In genomic region chr12:104939372-104940026, GRCm38 (mm10) we compare ENCODE assay signal across 8 mouse cellular contexts.
A peak's percentile ranks its signal among the peaks of the same experiment; 100 is the strongest.
DNase-seq lines count a peak whose midpoint lies in the region; ATAC-seq and TF ChIP-seq lines count a peak whose summit lies in the region.

No protein-coding gene starts in this region.

- no peaks in the 10 kb centered on the region for H3K36me3 ChIP-seq in MEL (ENCODE audit: control insufficient read depth in 1 of 2, insufficient read depth in 2 of 2, low read length in 2 of 2)
- no peaks in the 10 kb centered on the region for H3K36me3 ChIP-seq in forebrain, embryonic 12.5 days (replicated peaks)

- peak; percentile 72 for DNase-seq in MEL (ENCODE audit: low read depth, low spot score)
- DNase-seq in c-Kit-positive CD71-positive TER-119-positive erythroid progenitor cells, embryonic 14.5 days (ENCODE audit: low spot score) = peak; percentile 52
- DNase-seq in heart, postnatal 4 days = peak; percentile 84
- peak; percentile 50 to 89 for DNase-seq in layer of hippocampus, adult 18-20 months (ENCODE audit: low spot score in 2 of 2)
- peak; percentile 74 for DNase-seq in lung, adult 2 months
- peak; percentile 49 for DNase-seq in thymus, postnatal 25 days

- H3K4me3 ChIP-seq in MEL (ENCODE audit: control insufficient read depth in 1 of 2, insufficient read depth in 1 of 2, low read depth in 2 of 2, low read length in 2 of 2) = no peak overlapping the region
- H3K4me3 ChIP-seq in forebrain, embryonic 12.5 days (replicated peaks) = no peak overlapping the region
- H3K4me3 ChIP-seq in lung, adult 2 months (replicated peaks; ENCODE audit: extremely low read depth, low read depth, low read length) = no peak overlapping the region
- H3K4me3 ChIP-seq in olfactory bulb, adult 2 months (ENCODE audit: insufficient read depth, low read depth, low read length) = no peak overlapping the region

- H3K27me3 ChIP-seq in MEL (ENCODE audit: control insufficient read depth in 1 of 2, insufficient read depth in 2 of 2, low read length in 2 of 2) = no peaks in the 10 kb centered on the region
- peaks cover 13% of the 10 kb centered on the region; the same call in 1 of the 2 replicates for H3K27me3 ChIP-seq in forebrain, embryonic 12.5 days

- peak; percentile 82 for TF ChIP-seq RAD21 in MEL (IDR thresholded peaks at IDR 0.05; ENCODE audit: low read depth, low read length)

- H3K27ac ChIP-seq in MEL (ENCODE audit: control insufficient read depth, low read depth, low read length) = no peak overlapping the region
- no peak overlapping the region for H3K27ac ChIP-seq in forebrain, embryonic 12.5 days
- no peak overlapping the region for H3K27ac ChIP-seq in olfactory bulb, adult 2 months (ENCODE audit: insufficient read depth, low read depth, low read length)

- no peak for TF ChIP-seq POLR2A in MEL (IDR thresholded peaks at IDR 0.05; ENCODE audit: control insufficient read depth in 1 of 2, insufficient read depth in 1 of 2, low read depth in 1 of 2, low read length in 2 of 2, poor library complexity in 1 of 2)
- TF ChIP-seq POLR2A in lung, adult 2 months (IDR thresholded peaks at IDR 0.05; ENCODE audit: borderline replicate concordance, extremely low read depth, low read depth, low read length) = no peak
- no peak for TF ChIP-seq POLR2A in olfactory bulb, adult 2 months (IDR thresholded peaks at IDR 0.05; ENCODE audit: insufficient read depth, low read depth, low read length)

- no peaks in the 10 kb centered on the region for H3K4me1 ChIP-seq in MEL (ENCODE audit: control insufficient read depth in 1 of 2, insufficient read depth in 2 of 2, low read length in 2 of 2)
- peaks cover 9% of the 10 kb centered on the region; the same call in 1 of the 2 replicates for H3K4me1 ChIP-seq in forebrain, embryonic 12.5 days
- H3K4me1 ChIP-seq in lung, adult 2 months (ENCODE audit: control insufficient read depth, insufficient read depth, low read length) = no peaks in the 10 kb centered on the region
- no peaks in the 10 kb centered on the region for H3K4me1 ChIP-seq in olfactory bulb, adult 2 months (ENCODE audit: control insufficient read depth, insufficient read depth, low read length)

- no peak overlapping the region for H3K4me2 ChIP-seq in forebrain, embryonic 12.5 days

- TF ChIP-seq CTCF in MEL (IDR thresholded peaks at IDR 0.05 in 2 of 3, conservative IDR thresholded peaks at IDR 0.05 in 1 of 3; ENCODE audit: control insufficient read depth in 1 of 3, insufficient read depth in 1 of 3, low read depth in 2 of 3, low read length in 3 of 3, poor library complexity in 1 of 3, severe bottlenecking in 1 of 3) = peak; percentile 79 to 90 (median 80)
- peak; percentile 97 for TF ChIP-seq CTCF in lung, adult 2 months (IDR thresholded peaks at IDR 0.05; ENCODE audit: insufficient read depth, low read length)
- peak; percentile 95 for TF ChIP-seq CTCF in olfactory bulb, adult 2 months (IDR thresholded peaks at IDR 0.05; ENCODE audit: insufficient read depth, low read depth, low read length)

- H3K9ac ChIP-seq in MEL (ENCODE audit: control insufficient read depth, low read depth, low read length, poor library complexity, severe bottlenecking) = no peak overlapping the region
- no peak overlapping the region for H3K9ac ChIP-seq in forebrain, embryonic 12.5 days

- H3K9me3 ChIP-seq in MEL (replicated peaks; ENCODE audit: insufficient read depth, low read length) = no peaks in the 10 kb centered on the region
- H3K9me3 ChIP-seq in forebrain, embryonic 12.5 days = no peaks in the 10 kb centered on the region

- 33% methylated on average over 13 of the region's 13 CpGs for WGBS in forebrain, embryonic 12.5 days
- WGBS in lung, adult 2 months = 50% methylated on average over 13 of the region's 13 CpGs
- 30% methylated on average over 13 of the region's 13 CpGs for WGBS in olfactory bulb, adult 2 months

- no peak for TF ChIP-seq EP300 in MEL (IDR thresholded peaks at IDR 0.05; ENCODE audit: low read depth in 1 of 2, low read length in 2 of 2)

- no peaks in the 10 kb centered on the region for H3K79me2 ChIP-seq in MEL (ENCODE audit: control insufficient read depth, insufficient read depth, low read length, poor library complexity)

- ATAC-seq in forebrain, embryonic 12.5 days (ENCODE audit: low FRiP score) = peak; percentile 69

TF ChIP-seq in MEL, 35 proteins besides CTCF, POLR2A, EP300 and RAD21:
- TF ChIP-seq ZNF384 (IDR thresholded peaks at IDR 0.05; ENCODE audit: low read depth, low read length) (no peak), ZC3H11A (IDR thresholded peaks at IDR 0.05; ENCODE audit: low read depth, low read length) (peak; percentile 66), SMC3 (IDR thresholded peaks at IDR 0.05; ENCODE audit: low read depth, low read length) (peak; percentile 80)
